Mouse (Mus musculus) testis, adult 2 months (tissue): ENCODE measurements around the gene Jdp2. TPM values are rescaled to one million over a fixed set of nuclear protein-coding genes. Genes with fewer than 3 reads are reported as not detected.

Experiments used
- H3K27ac ChIP-seq: fragments of 200-500 bp; 2 replicates; pipeline ENCODE4 v1.5.1; 2012; ENCODE audit warnings: low read depth, low read length; ENCODE audit not compliant: control insufficient read depth, insufficient read depth
- H3K27me3 ChIP-seq: fragments of 200-500 bp; 2 replicates; pipeline ENCODE4 v1.6.1; 2012; ENCODE audit warnings: mild to moderate bottlenecking, low read length, moderate library complexity; ENCODE audit not compliant: control insufficient read depth, insufficient read depth
- H3K36me3 ChIP-seq: fragments of 200-500 bp; 2 replicates; pipeline ENCODE4 v1.6.1; 2012; ENCODE audit warnings: mild to moderate bottlenecking, low read length; ENCODE audit not compliant: control insufficient read depth, insufficient read depth
- H3K4me1 ChIP-seq: fragments of 200-500 bp; 2 replicates; pipeline ENCODE4 v1.6.1; 2012; ENCODE audit warnings: low read length; ENCODE audit not compliant: control insufficient read depth, insufficient read depth
- H3K4me3 ChIP-seq: fragments of 200-500 bp; 2 replicates; pipeline ENCODE4 v1.5.1; 2012; ENCODE audit warnings: low read depth, mild to moderate bottlenecking, low read length, moderate library complexity, mixed read lengths; ENCODE audit not compliant: control insufficient read depth
- CTCF ChIP-seq: fragments of 200-500 bp; IDR thresholded peaks from 2 replicates; pipeline ENCODE4 v1.5.1; 2012; ENCODE audit warnings: low read depth, mild to moderate bottlenecking, inconsistent platforms, low read length, moderate library complexity; ENCODE audit not compliant: control insufficient read depth, insufficient read depth, insufficient replicate concordance
- POLR2A ChIP-seq: fragments of 200-500 bp; IDR thresholded peaks from 2 replicates; pipeline ENCODE4 v1.6.1; 2012; ENCODE audit warnings: low read depth, mild to moderate bottlenecking, inconsistent platforms, low read length, moderate library complexity; ENCODE audit not compliant: control insufficient read depth
- polyA plus RNA-seq: library from polyadenylated mRNA; depleted of rRNA; stranded (reverse); fragments of >200 nt; gene quantifications from 2 replicates; pipeline ENCODE4 v1.2.3, GENCODE M21; 2012

Jdp2 gene
- polyA plus RNA-seq, 1 experiment: 0.81 TPM

GRCm38 (mm10) chr12:85615486-85615885 is 16.7 kb downstream of the Jdp2 start:
- no peak overlapping the region for H3K4me3 ChIP-seq
- no peak for TF ChIP-seq CTCF
- TF ChIP-seq POLR2A: no peak
- H3K27ac ChIP-seq: no peak overlapping the region
- no peaks in the 10 kb centered on the region for H3K27me3 ChIP-seq
- no peaks in the 10 kb centered on the region for H3K36me3 ChIP-seq
- no peaks in the 10 kb centered on the region for H3K4me1 ChIP-seq

GRCm38 (mm10) chr12:85617885-85618284 is 19.1 kb downstream of the Jdp2 start:
- TF ChIP-seq POLR2A: no peak
- no peak for TF ChIP-seq CTCF

GRCm38 (mm10) chr12:85618430-85618829 is 19.6 kb downstream of the Jdp2 start:
- Histone ChIP-seq H3K27me3 (no peaks in the 10 kb centered on the region), H3K4me3 (no peak overlapping the region), H3K27ac (no peak overlapping the region), H3K4me1 (peaks cover 3% of the 10 kb centered on the region; the same call in 1 of the 2 replicates), H3K36me3 (no peaks in the 10 kb centered on the region)
- no peak for TF ChIP-seq CTCF
- no peak for TF ChIP-seq POLR2A

More at GRCm38 (mm10) chr12:85617885-85618284, 19.1 kb downstream of the Jdp2 start:
- peaks cover 3% of the 10 kb centered on the region; the same call in 1 of the 2 replicates for H3K4me1 ChIP-seq
- H3K4me3 ChIP-seq: no peak overlapping the region
- no peak overlapping the region for H3K27ac ChIP-seq
- H3K27me3 ChIP-seq: no peaks in the 10 kb centered on the region
- H3K36me3 ChIP-seq: no peaks in the 10 kb centered on the region

- no peaks in the 10 kb centered on the region for H3K36me3 ChIP-seq
- TF ChIP-seq POLR2A (no peak), CTCF (no peak)
- H3K4me1 ChIP-seq: peaks cover 3% of the 10 kb centered on the region; the same call in 1 of the 2 replicates
- no peak overlapping the region for H3K4me3 ChIP-seq
- no peaks in the 10 kb centered on the region for H3K27me3 ChIP-seq
- no peak overlapping the region for H3K27ac ChIP-seq
Measured at GRCm38 (mm10) chr12:85619283-85619897, 20.6 kb downstream of the Jdp2 start.

DNA sequence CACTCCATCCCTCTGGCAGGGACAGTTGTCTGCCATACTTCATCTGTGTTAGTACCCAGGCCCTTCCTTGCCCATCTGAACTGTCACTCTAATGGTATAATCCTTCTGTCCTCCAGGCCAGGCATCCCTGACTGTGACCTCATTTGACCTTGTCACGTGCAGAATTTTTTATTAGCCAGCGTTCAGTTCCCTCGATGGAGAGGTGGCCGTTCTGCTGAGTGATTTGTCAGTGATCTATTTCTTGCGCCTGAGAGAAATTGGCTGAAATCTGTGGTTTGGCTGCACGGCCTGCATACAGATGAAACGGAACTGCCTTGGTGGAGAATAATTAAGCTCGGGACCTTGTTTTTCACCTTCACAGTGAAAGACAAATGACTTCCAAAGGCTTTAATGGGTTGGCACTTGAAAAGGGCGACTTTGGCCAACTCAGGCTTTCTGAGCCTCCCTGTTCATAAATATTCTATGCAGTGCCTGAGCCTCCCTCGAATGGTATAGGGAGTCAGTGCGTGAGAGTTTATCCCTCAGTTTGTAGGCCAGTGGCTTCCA is 21.1 kb downstream of the Jdp2 start:
- Histone ChIP-seq H3K4me1 (peaks cover 3% of the 10 kb centered on the region; the same call in 1 of the 2 replicates), H3K27me3 (no peaks in the 10 kb centered on the region), H3K27ac (no peak overlapping the region), H3K4me3 (no peak overlapping the region), H3K36me3 (no peaks in the 10 kb centered on the region)
- TF ChIP-seq POLR2A (no peak), CTCF (no peak)

DNA sequence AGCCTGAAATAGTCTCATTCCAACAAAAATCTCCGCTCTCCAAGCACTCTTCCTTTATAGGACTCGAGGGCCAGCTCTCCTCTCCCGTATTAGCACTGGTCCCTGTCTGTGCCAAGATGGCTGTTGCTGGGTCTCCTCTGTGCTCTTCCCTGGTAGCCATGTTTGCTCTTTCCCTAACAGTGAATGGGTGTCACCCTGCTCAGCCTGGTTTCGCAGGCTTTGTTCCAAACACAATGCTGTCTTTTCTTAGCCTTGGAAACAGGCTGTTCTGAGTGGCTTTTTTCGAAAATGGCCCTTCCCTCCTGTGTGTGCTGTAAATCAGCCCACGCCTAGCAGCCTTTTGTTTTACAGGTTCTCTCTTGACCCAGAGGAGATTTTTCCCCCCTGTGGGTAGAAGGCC is 22.2 kb downstream of the Jdp2 start:
- no peaks in the 10 kb centered on the region for H3K27me3 ChIP-seq
- no peaks in the 10 kb centered on the region for H3K36me3 ChIP-seq
- H3K4me3 ChIP-seq: no peak overlapping the region
- TF ChIP-seq POLR2A: no peak
- no peak for TF ChIP-seq CTCF
- H3K4me1 ChIP-seq: peaks cover 3% of the 10 kb centered on the region; the same call in 1 of the 2 replicates
- H3K27ac ChIP-seq: no peak overlapping the region

DNA sequence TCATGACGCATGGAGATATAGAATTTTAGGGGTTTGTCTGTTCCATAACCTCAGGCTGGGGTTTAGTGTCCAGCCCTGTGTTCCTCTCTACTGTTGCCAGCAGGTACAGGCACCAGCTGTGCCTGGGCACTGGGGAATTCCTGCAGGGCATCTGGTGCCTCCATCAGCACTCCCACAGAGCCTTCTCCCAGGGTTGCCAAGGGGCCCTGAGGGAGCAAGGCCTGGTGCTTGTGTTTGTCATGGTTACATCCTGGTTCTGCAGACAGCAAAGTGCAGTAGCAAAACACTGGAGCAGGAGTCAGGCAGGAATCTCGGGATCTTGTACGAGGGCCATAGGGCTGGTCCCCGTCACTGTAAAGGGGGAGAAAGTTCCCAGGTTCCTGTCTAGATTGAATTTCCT is 22.8 kb downstream of the Jdp2 start:
- Histone ChIP-seq H3K4me3 (no peak overlapping the region), H3K27ac (no peak overlapping the region), H3K27me3 (no peaks in the 10 kb centered on the region), H3K36me3 (no peaks in the 10 kb centered on the region), H3K4me1 (peaks cover 3% of the 10 kb centered on the region; the same call in 1 of the 2 replicates)
- TF ChIP-seq POLR2A (no peak), CTCF (no peak)
